Mouse (Mus musculus): ENCODE measurements at regions not wholly inside any gene's neighbourhood (a gene's known extent, or its start where the extent isn't known, plus 50 kb on each side); places are given as distances from the start of the nearest gene placed in this dataset.

GRCm38 (mm10) chr15:11644779-11645178 is 245.3 kb upstream of the Tars start:
- no peak for TF ChIP-seq CTCF (IDR thresholded peaks at IDR 0.05; ENCODE audit: borderline replicate concordance, insufficient read depth, low read depth, low read length)
- TF ChIP-seq POLR2A (IDR thresholded peaks at IDR 0.05; ENCODE audit: borderline replicate concordance, insufficient read depth, low read length) = no peak

All from cerebellum, adult 2 months (tissue).